Mouse (Mus musculus) MEL-GATA-1-ER (cell line): Measurements from ENCODE around the gene Btnl2.
A peak's percentile ranks its signal among the peaks of the same experiment; 100 is the strongest.

ENCODE experiments used
- DNase-seq: peaks from one replicate; pipeline ENCODE4 v3.0.0-alpha.2; 2012; ENCODE audit warnings: low read depth; ENCODE audit errors: extremely low read depth

Btnl2 gene

DNA sequence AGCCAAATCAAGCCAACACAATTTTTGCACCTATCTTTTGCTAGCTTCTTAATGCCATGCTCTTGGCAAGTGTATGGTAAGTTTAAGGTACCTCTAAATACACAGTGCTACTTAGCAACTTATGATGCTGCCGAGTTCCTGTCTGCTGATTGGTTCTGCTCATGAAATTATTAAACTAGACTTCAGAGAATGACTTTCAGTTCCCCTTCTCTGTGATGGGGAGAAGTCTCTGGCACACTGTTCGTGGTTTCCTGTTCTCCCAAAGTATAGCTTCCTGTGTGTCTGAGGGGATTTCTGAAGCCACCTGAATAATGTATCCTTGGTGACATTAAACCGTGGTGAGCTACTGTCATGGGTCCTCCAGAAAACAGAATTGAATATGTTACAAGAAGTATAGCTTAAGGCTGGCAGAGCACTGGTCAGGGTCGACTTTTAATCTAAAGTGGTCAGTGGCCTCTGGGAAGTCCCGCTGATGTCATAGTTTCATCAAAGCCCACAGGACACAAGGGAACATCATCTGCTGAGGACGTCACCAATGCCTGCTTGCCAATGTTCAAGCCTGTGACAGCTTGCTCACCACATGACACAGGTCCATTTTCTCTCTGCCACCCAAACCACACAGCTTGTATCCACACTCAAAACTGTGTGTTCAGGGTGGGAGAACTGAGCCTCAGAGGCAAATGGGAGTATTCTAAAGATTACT is 6.9 kb upstream of the Btnl2 start:
- peak; percentile 61 for DNase-seq

DNA sequence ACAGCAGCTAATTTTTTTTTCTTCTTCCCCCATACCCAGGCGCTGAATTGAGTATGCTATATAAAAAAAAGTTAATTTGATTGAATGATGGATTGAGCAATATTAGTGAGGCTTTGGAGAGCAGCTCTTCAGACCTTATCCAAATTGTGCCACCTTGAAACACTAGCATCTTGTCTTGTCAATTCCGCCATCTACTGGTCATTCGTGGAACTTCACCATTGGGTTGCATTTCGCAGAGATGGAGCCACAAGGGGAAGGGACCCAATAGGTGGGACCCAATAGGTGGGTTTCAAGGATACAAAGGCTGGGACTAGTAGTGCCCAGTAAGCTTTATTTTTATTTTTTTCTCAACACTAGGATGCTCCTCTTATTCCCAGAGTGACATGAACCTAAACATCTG is 5.2 kb upstream of the Btnl2 start:
- DNase-seq, result peak; percentile 33

DNA sequence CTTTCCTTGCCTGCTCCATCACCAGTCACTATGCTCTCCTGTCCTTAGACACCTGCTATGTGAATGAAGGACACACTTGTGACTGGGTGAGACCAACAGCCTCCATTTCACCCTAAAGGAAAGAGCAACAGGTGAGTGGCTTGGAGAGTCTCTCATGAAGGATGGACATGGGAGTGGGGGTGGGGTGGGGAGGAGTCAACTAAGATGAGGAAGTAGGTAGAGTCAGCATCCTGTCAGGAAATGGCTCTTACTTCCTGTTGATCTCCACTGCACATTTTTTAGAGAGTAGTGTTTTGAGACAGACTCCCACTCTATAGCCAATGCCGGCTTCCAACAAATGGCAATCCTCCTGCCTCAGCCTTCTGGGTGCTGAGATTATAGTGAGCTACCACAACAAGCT is 318 bp downstream of the Btnl2 start:
- DNase-seq, result no peak

DNA sequence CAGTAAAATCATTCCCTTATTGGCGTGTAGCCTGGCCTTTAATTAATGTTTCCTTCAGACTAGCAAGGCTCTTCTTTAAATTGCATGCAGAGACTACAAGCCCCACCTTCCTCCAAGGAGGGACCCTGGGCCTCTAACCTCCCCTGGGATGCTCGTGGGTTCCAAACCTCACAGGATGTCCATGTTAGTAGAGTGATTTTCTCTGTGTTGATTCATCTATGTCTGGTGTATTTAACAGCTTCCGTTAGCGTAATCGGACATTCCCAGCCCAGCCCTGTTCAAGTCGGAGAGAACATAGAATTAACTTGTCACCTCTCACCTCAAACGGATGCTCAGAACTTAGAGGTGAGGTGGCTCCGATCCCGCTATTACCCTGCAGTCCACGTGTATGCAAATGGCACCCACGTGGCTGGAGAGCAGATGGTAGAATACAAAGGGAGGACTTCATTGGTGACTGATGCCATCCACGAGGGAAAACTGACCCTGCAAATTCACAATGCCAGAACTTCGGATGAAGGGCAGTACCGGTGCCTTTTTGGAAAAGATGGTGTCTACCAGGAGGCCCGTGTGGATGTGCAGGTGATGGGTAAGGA is 8.4 kb downstream of the Btnl2 start:
- no peak for DNase-seq

- DNase-seq, result no peak
These were observed 9.2 kb downstream of the Btnl2 start for GRCm38 (mm10) chr17:34363676-34364310.

DNA sequence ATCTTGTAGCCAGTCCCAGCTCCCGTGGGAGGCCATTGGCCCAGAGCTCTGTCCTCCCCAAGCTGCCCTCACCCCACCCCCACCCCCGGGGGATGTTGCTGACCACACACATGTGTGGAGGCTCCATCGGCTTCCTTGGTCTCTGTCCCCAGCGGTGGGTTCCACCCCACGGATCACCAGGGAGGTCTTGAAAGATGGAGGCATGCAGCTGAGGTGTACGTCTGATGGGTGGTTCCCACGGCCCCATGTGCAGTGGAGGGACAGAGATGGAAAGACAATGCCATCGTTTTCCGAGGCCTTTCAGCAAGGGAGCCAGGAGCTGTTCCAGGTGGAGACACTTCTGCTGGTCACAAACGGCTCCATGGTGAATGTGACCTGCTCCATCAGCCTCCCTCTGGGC is 10.4 kb downstream of the Btnl2 start:
- no peak for DNase-seq

DNA sequence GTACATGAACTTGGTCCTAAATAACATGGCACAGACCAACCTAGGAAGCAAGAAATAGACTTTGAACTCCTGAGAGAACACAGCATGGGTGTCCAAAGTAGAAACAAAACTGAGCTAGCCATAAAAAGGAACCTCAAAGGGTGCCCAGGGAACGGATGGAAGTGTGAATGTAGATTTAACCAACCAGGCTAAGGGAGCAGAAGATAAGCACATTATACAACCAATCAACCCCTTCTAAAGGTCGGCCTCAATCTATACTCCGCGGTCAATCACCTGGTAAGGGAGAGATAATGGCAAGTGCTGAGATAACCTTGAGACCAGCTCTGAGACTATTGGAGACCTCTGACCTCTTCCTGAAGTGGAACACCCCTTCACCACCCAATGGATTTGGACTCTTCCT is 15.9 kb downstream of the Btnl2 start:
- DNase-seq, result no peak

- no peak for DNase-seq
These were observed 18.6 kb downstream of the Btnl2 start for GRCm38 (mm10) chr17:34373055-34373709.

- DNase-seq, result no peak
These were observed 22.2 kb downstream of the Btnl2 start, which contains the start of gene Btnl1 for GRCm38 (mm10) chr17:34376847-34377246. Btnl1 (plus strand) TSS chr17:34377132.

- no peak for DNase-seq
These were observed 23.0 kb downstream of the Btnl2 start for GRCm38 (mm10) chr17:34377450-34378209.

GRCm38 (mm10) chr17:34378716-34379115 is 24.1 kb downstream of the Btnl2 start:
- DNase-seq, result no peak

DNA sequence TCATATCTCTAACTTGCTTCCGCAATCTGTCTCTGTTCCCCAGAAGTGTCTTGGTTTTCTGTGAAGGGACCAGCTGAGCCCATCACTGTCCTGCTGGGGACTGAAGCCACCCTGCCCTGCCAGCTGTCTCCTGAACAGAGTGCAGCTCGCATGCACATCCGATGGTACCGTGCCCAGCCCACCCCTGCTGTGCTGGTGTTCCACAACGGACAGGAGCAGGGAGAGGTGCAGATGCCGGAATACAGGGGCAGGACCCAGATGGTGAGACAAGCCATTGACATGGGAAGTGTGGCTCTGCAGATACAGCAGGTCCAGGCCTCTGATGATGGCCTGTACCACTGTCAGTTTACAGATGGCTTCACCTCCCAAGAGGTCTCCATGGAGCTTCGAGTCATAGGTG is 24.8 kb downstream of the Btnl2 start:
- DNase-seq, result no peak

GRCm38 (mm10) chr17:34381876-34382275 is 27.3 kb downstream of the Btnl2 start:
- no peak for DNase-seq

- no peak for DNase-seq
These were observed 28.6 kb downstream of the Btnl2 start for GRCm38 (mm10) chr17:34383212-34383611.

- no peak for DNase-seq
These were observed 30.1 kb downstream of the Btnl2 start for GRCm38 (mm10) chr17:34384699-34385098.

GRCm38 (mm10) chr17:34386656-34387055 is 32.0 kb downstream of the Btnl2 start:
- no peak for DNase-seq

DNA sequence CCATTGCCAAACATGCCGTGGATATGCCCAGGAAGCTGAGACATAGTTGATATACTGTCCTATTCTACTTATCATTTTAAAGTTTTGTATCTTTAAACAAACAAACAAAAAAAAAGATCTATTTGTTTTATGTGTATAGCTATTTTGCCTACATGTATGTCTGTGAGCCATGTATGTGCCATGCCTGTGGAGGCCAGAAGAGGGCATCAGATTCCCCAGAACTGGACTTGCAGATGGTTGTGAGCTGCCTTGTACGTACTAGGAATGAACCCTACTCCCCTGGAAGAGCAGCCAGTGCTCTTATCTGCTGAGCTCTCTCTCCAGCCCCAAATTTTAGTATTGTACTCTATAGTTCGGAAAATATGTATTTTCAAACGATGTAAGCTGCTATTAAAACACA is 33.9 kb downstream of the Btnl2 start:
- no peak for DNase-seq

DNA sequence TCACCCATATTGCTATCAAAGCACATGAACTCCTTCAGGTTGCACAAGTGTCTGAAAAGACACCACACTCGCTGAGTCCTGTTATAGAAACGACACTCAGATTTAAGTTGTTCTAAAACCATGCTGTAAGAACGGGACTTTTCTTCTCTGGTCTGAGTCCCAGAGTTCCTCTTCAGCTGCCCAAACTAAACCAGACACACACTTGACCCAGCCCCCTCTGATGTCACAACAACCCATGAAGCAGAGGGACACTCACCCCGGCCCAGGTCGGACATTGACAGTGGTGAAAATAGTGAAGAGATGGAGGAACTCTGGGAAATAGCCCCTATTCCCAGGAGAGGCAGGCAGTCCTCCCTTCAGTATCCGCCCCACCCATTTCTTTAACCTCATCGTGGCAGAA is 36.9 kb downstream of the Btnl2 start:
- no peak for DNase-seq

GRCm38 (mm10) chr17:34392321-34392720 is 37.7 kb downstream of the Btnl2 start:
- no peak for DNase-seq

DNA sequence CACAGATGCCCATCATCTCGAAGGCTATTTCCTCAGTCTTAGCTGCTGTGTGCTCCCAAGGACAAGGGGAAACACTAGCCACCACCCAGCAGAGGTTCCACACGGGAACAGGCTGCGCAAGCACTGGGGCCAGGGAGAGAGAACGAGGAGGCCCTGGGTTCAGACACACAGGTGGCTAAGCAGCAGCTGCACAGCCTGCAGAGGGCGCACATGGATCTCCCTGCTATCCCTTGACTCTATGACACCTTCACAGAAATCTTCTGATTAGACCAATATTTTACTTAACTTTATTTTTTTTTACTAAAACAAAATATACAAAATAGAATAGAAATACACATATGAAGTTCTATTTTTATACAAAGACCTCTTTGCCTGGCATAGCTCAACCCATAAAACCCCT is 42.7 kb downstream of the Btnl2 start:
- no peak for DNase-seq

DNA sequence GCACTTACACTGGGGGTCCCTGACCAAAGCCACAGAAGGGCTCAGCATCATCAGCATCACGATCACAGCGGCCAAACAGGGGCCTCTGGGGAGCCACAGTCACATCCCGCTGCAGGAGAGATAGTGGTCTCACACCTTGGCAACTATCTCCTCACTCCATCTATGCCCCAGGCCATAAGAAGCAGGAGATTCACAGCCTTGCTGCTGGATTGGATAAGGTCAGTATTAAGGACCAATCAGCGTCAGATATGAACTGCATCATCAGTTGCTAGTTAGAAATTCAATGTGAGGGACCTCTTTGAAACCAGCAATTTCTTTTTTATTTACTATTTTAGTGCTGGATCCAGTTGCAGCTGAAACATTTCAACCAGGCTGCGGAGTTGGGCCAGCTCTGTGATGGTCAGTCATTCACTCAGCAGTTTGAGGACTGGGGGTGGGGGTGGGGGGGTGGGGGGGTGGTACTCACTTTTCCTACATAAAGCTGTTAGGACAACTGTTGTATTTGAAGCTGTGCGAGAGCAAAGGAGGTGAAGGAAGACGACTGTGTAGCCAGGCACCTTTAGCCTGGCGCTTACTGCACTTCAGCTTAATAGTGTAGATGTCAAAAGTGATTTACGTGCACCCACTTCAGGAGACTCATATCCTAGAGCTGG is 43.6 kb downstream of the Btnl2 start:
- DNase-seq, result peak; percentile 68
